ENCODE assay signal across 20 mouse cellular contexts in genomic region chr1:34227676-34228075, GRCm38 (mm10).
DNase-seq lines count a peak whose midpoint lies in the region; ATAC-seq and TF ChIP-seq lines count a peak whose summit lies in the region.
"Had no signal": no experiment of that assay in that cellular context is flagged by ENCODE, and none has a peak within 500 bp of the region (broad histone marks: within the 10 kb centered on the region; RNA-seq: fewer than 3 reads in every experiment).

No protein-coding gene starts in this region.

- no peak for TF ChIP-seq POLR2A in lung, adult 2 months (IDR thresholded peaks at IDR 0.05; ENCODE audit: borderline replicate concordance, extremely low read depth, low read depth, low read length)

- no peak for TF ChIP-seq CTCF in kidney, postnatal 0 days (IDR thresholded peaks at IDR 0.05; ENCODE audit: low read depth)
- no peak for TF ChIP-seq CTCF in lung, embryonic 14.5 days (IDR thresholded peaks at IDR 0.05; ENCODE audit: low read depth)
- no peak for TF ChIP-seq CTCF in lung, adult 2 months (IDR thresholded peaks at IDR 0.05; ENCODE audit: insufficient read depth, low read length)

- no peak overlapping the region for H3K4me3 ChIP-seq in kidney, postnatal 0 days (replicated peaks; ENCODE audit: low read depth, low read length)
- H3K4me3 ChIP-seq in lung, embryonic 14.5 days (ENCODE audit: low read depth, low read length) = no peak overlapping the region
- no peak overlapping the region for H3K4me3 ChIP-seq in lung, adult 2 months (replicated peaks; ENCODE audit: extremely low read depth, low read depth, low read length)
- H3K4me3 ChIP-seq: heart, embryonic 12.5 days; hindbrain, embryonic 13.5 days had no signal

- H3K27me3 ChIP-seq in kidney, postnatal 0 days (ENCODE audit: insufficient read depth, low read length) = no peaks in the 10 kb centered on the region
- no peaks in the 10 kb centered on the region for H3K27me3 ChIP-seq in lung, embryonic 14.5 days (ENCODE audit: insufficient read depth, low read length)
- H3K27me3 ChIP-seq: CH12.LX; heart, embryonic 12.5 days; hindbrain, embryonic 13.5 days; Patski had no signal

- H3K4me1 ChIP-seq in kidney, postnatal 0 days (replicated peaks; ENCODE audit: insufficient read depth, low read length) = no peaks in the 10 kb centered on the region
- H3K4me1 ChIP-seq in lung, embryonic 14.5 days (ENCODE audit: insufficient read depth) = no peaks in the 10 kb centered on the region; the same call in 1 of the 2 replicates
- no peaks in the 10 kb centered on the region for H3K4me1 ChIP-seq in lung, adult 2 months (ENCODE audit: control insufficient read depth, insufficient read depth, low read length)
- H3K4me1 ChIP-seq: heart, embryonic 12.5 days; hindbrain, embryonic 13.5 days had no signal

- peaks cover 19% of the 10 kb centered on the region for H3K36me3 ChIP-seq in kidney, postnatal 0 days (ENCODE audit: insufficient read depth, low read length)
- H3K36me3 ChIP-seq in lung, embryonic 14.5 days (ENCODE audit: insufficient read depth) = no peaks in the 10 kb centered on the region; the same call in 1 of the 2 replicates

- no peak overlapping the region for H3K27ac ChIP-seq in kidney, postnatal 0 days
- no peak overlapping the region for H3K27ac ChIP-seq in lung, embryonic 14.5 days (ENCODE audit: low read depth)
- H3K27ac ChIP-seq: hindbrain, embryonic 13.5 days; hindbrain, postnatal 0 days had no signal

- no peak overlapping the region for H3K9ac ChIP-seq in kidney, postnatal 0 days (ENCODE audit: low read depth, low read length)
- no peak overlapping the region for H3K9ac ChIP-seq in lung, embryonic 14.5 days
- H3K9ac ChIP-seq: heart, embryonic 12.5 days; hindbrain, embryonic 13.5 days had no signal

- DNase-seq in frontal cortex, postnatal 25 days (ENCODE audit: low spot score in 2 of 2) = no peak
- peak; percentile 54 for DNase-seq in kidney, postnatal 0 days (ENCODE audit: low spot score)
- DNase-seq in kidney, adult 11 months = no peak
- peak; percentile 77 for DNase-seq in lung, embryonic 14.5 days
- DNase-seq in lung, postnatal 25 days (ENCODE audit: low spot score) = no peak
- DNase-seq in lung, postnatal 14 days = peak; percentile 18
- DNase-seq in lung, adult 2 months = no peak
- DNase-seq: adrenal gland, postnatal 14 days; cerebellum, adult 18-20 months; cerebellum, adult 9-11 months; gastrocnemius, postnatal 36 days; heart, adult 11 months had no signal

- ATAC-seq in frontal cortex, adult (ENCODE audit: low TSS enrichment) = 0 out of 2 replicates have a peak, but pooled peaks have one; percentile 38
- ATAC-seq in kidney, postnatal 0 days (replicated peaks; ENCODE audit: low FRiP score, low read depth) = no peak
- no peak for ATAC-seq in lung, embryonic 14.5 days (ENCODE audit: insufficient read depth)
- ATAC-seq: activated CD4-positive, CD25-positive, alpha-beta regulatory T cell, adult 4 months; forebrain, embryonic 16.5 days; hindbrain, postnatal 0 days; Patski had no signal

- WGBS in kidney, postnatal 0 days = 60% methylated on average over 8 of the region's 8 CpGs
- 53% methylated on average over 8 of the region's 8 CpGs for WGBS in lung, embryonic 14.5 days
- 71% methylated on average over 8 of the region's 8 CpGs for WGBS in lung, adult 2 months

- H3K4me2 ChIP-seq in kidney, postnatal 0 days (ENCODE audit: low read length) = no peak overlapping the region
- no peak overlapping the region for H3K4me2 ChIP-seq in lung, embryonic 14.5 days
- H3K4me2 ChIP-seq: heart, embryonic 12.5 days; hindbrain, embryonic 13.5 days had no signal

- H3K9me3 ChIP-seq in kidney, postnatal 0 days (replicated peaks; ENCODE audit: low read length) = no peaks in the 10 kb centered on the region
- H3K9me3 ChIP-seq in lung, embryonic 14.5 days (ENCODE audit: low read depth, low read length) = no peaks in the 10 kb centered on the region
- H3K9me3 ChIP-seq: heart, embryonic 12.5 days; hindbrain, embryonic 13.5 days had no signal

Comparison
In these comparisons a context has a peak if more than half of its experiments do, and no peak if none do; other contexts are left out.
1. DNase-seq: peak in kidney, postnatal 0 days (single experiment), lung, embryonic 14.5 days (single experiment) and lung, postnatal 14 days (single experiment); none in frontal cortex, postnatal 25 days (0 of 2), kidney, adult 11 months (single experiment), lung, postnatal 25 days (single experiment) and lung, adult 2 months (single experiment).